Mouse (Mus musculus): Measurements from ENCODE around the gene Gins2. TPM values are rescaled to one million over a fixed set of nuclear protein-coding genes. Genes with fewer than 3 reads are reported as not detected.
A peak's percentile ranks its signal among the peaks of the same experiment; 100 is the strongest.

Gene Gins2
- polyA plus RNA-seq, 1 experiment = 5.4 TPM

DNA sequence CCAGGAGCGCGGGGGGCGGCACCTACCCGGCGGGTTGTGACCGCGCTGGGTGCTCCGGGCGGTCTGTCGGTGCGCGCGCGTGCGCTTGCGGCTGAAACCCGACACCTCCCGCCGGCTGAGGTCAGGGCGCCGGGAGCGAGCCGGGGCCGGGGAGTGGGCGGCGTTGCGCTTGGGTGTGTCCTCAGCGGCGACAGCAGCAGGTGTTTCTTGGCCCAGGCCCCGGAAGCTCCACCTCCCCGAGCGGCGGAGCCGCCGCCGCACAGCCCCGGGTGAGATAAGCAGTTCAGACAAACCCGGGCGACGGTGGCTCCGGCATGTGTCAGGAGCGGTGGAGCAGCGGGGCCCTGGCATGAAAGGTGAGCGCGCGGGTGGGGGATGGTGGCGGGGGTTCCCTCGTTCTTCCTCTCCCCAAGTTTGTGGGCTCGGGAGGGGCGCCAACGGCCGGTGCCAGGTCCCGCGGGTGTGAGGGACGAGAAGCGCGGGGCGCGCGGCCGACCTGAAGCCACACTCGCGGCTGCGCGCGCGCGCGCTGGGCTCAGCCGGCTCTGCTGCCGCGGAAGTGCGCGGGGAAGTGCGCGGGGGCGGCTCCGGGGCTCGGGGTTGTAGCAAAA lies 51.8 kb downstream of the Gins2 start:
- 0 out of 2 replicates have a peak overlapping the region, but pooled peaks have one; percentile 38 for H3K27ac ChIP-seq (replicated peaks; ENCODE audit: low read depth, low read length)
- peak overlapping the region; percentile 71 for H3K4me3 ChIP-seq (ENCODE audit: insufficient read depth, low read depth, low read length)
- H3K4me1 ChIP-seq (ENCODE audit: control insufficient read depth, insufficient read depth, insufficient read length, low read length) = peaks cover 22% of the 10 kb centered on the region

DNA sequence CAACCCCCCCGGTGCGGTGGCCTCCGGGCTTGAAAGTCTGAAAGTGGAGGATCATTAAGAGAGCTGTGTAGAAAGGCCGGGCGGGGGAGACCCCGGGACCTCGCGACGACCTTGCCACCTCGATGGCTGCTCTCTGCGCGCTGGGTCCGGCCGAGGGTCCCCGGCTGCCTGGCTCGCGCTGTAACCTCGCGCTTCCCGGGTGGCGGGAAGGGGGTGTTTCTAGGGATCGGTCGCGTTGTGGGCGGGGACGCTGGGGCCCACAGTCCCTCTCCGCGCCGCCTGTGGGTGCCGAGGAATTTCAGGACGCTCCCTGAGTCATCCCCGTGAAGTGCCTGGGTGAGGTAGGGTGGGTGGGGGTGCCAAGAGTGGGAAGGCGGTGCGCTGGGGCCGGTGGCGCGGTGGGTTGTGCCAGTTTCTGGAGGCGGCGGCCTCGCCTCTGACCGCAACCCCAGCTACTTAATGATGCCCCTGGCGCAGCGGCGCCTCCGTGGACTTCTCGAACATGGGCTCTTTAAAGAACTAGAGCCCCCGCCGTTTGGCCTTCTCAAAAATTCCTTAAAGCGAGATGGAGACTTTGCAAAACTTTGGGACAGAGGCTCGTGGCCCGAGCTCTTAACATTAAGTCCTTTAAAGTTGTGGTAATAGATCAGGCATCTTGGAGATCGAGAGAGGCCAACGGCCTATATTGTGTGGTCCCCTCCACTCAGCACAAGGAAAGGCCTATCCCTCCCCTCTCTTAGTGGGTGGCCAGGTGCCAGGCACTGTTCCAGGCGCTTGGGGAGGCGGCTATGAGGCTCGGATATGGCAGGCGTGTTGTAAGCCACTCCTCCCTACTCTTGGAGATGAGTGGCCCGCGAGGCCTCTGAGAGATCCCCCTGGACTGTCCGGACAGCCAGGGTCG lies 52.5 kb downstream of the Gins2 start:
- H3K4me1 ChIP-seq (ENCODE audit: control insufficient read depth, insufficient read depth, insufficient read length, low read length) = peaks cover 18% of the 10 kb centered on the region
- peak overlapping the region; percentile 38 for H3K27ac ChIP-seq (replicated peaks; ENCODE audit: low read depth, low read length)
- H3K4me3 ChIP-seq (ENCODE audit: insufficient read depth, low read depth, low read length) = peak overlapping the region; percentile 71

DNA sequence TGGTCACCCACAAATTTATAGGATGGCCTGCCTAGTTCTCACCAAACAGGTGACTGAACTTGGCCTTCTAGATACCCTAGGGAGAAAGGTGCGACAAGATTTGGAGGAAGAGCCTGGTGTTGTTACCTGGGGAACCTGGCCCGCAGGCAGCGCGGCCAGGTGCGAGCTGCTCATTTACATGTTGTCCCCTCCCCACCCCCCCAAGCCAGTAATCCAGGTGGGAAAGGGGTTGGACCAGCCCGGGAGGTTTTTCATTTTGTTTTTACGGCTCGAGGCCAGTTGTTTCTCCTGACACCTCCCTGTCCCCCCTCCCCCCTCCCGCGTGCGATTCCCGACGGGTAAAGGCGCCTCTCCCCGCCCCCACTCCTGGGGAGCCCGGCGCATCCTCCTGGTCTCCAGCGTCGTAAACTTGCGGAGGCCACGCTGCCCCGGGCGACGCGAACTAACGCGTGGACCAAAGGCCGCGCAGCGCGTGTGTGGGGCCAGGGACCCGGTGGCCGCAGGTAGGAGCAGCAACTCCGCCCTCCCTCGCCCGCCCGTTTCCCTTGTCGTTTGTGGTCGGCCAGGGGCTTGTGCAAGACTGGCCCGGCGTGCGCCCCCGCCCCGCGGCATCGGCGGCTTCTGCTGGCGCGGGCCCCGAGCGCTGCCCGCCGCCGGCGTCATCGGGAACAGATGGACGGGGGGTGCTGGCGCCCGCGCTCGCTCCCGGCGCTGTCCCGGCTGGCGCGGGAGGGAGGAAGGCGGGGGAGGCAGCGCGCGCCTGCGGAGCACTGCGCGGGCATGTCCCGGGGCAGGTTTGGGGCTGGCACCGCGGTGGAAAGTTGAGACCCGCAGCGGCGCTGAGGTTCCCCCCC lies 53.4 kb downstream of the Gins2 start:
- Histone ChIP-seq H3K27ac (replicated peaks; ENCODE audit: low read depth, low read length) (no peak overlapping the region; the same call in 1 of the 2 replicates), H3K4me1 (ENCODE audit: control insufficient read depth, insufficient read depth, insufficient read length, low read length) (peaks cover 17% of the 10 kb centered on the region), H3K4me3 (ENCODE audit: insufficient read depth, low read depth, low read length) (peak overlapping the region; percentile 71)

DNA sequence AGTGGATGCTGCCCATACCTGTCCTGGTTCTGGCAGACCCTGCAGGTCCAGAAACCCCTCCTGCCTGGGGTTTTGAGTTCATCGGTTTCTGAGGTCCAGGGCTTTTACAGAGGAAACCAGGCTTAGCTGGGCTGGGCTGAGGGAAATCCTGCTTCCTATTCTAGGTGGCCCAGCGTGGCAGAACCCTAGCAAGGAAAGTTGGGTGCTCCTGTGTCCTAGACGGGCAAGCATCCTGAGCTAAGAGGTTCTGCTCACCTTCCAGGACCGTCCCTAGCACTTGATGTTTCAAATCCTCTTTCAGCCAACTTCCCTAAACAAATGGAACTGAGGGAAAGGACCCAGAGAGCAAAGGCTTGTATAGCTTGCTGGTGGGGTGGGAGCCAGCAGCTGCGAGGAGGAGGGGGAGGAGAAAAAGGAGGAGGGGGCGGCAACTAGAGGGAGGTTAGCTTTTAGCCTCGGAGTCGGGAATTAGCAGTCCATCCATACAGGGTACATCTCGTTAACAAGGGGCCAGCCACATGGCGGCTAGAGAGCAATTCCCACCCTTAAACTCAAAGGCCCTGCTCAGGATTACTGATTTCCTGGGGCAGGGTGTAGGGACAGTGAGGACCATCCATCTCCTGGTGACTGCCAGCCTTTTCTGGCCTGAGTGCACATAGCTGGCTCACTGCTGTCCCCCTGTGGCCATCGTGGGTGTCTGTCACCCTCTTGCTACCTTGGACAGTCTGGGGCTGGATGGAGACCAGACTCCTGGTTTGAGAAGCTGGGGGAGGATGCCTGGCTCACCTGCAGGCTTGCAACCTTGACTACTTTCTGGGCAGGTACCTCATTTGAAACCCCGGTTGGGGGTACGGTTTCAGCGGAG lies 54.4 kb downstream of the Gins2 start:
- Histone ChIP-seq H3K27ac (replicated peaks; ENCODE audit: low read depth, low read length) (no peak overlapping the region), H3K4me1 (ENCODE audit: control insufficient read depth, insufficient read depth, insufficient read length, low read length) (peaks cover 12% of the 10 kb centered on the region; the same call in 1 of the 2 replicates), H3K4me3 (ENCODE audit: insufficient read depth, low read depth, low read length) (no peak overlapping the region)

DNA sequence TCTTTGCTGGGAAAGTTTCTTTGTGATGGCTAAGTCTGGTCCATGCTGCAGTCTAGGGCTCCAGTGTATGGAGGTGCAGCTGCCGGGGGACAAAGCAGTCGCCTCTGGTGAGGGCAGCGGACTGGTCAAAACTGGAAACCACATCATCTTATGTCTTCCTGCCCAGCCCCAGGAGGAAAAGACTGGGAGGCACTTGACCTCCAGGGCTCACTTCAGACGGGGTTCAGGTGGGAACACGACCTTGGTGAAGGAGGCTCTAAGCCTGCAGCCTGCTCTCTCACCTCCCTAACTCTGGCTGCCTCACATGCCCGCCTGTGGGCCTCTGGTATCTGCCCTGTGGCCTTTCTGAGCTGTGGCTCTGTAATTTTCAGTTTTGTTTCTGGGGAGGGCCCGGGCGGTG lies 55.0 kb downstream of the Gins2 start:
- Histone ChIP-seq H3K4me1 (ENCODE audit: control insufficient read depth, insufficient read depth, insufficient read length, low read length) (peaks cover 7% of the 10 kb centered on the region; the same call in 1 of the 2 replicates), H3K27ac (replicated peaks; ENCODE audit: low read depth, low read length) (no peak overlapping the region), H3K4me3 (ENCODE audit: insufficient read depth, low read depth, low read length) (no peak overlapping the region)

DNA sequence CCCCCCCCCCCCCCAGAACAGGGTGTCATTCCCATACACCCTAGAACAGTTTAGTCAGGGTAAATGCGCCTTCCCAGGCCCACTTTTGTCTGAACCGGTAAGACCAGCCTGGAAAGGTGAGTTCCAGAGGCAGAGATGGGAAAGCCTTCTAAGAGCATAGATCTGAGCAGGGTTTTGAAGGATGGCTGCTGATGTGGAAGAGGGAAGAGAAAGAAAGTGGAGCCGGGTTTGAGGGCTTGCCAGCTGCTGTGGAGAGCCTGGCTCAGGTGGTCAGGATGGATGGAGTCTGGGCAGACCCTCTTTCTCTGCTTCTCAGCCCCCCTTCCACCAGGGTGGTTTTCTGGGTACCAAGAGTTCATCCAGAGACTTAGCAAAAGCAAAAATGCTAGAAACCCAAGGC lies 55.7 kb downstream of the Gins2 start:
- H3K4me1 ChIP-seq (ENCODE audit: control insufficient read depth, insufficient read depth, insufficient read length, low read length) = peaks cover 1% of the 10 kb centered on the region; the same call in 1 of the 2 replicates
- no peak overlapping the region for H3K4me3 ChIP-seq (ENCODE audit: insufficient read depth, low read depth, low read length)
- no peak overlapping the region for H3K27ac ChIP-seq (replicated peaks; ENCODE audit: low read depth, low read length)

DNA sequence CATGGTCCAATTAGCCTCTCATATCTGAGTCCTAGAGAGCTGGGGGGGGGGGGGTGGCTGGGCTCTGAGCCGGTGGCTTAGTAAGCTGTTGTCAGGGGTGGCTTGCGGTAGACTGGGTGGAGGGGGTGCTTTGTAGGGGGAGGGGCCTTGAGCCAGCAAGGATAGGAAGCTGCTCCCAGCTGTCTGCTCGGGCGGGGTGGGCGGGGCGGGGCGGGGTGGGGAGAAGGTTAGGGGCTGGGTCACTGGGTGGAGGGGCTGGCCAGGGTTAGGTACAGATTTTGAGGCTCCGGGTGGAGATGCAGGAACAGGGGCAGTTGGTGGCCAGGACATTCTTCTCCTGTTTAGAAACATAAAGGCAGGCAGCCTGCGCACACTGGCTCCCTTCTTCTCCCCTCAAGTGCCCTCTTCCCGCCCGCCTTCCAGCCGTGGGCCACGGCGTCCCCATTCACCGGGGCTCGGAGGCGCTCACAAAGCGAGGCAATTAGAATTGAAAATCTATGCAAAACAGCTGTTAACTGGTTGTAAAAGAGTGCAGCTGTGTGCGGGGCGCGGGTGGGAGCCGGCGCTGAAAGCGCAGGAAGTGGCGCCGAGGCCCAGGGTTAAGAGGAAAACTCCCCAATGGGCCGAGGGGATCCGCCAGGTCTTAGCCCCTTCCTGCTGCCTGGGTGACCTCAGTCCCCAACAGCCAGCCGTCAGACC lies 56.4 kb downstream of the Gins2 start:
- Histone ChIP-seq H3K4me1 (ENCODE audit: control insufficient read depth, insufficient read depth, insufficient read length, low read length) (no peaks in the 10 kb centered on the region), H3K4me3 (ENCODE audit: insufficient read depth, low read depth, low read length) (no peak overlapping the region), H3K27ac (replicated peaks; ENCODE audit: low read depth, low read length) (no peak overlapping the region)

DNA sequence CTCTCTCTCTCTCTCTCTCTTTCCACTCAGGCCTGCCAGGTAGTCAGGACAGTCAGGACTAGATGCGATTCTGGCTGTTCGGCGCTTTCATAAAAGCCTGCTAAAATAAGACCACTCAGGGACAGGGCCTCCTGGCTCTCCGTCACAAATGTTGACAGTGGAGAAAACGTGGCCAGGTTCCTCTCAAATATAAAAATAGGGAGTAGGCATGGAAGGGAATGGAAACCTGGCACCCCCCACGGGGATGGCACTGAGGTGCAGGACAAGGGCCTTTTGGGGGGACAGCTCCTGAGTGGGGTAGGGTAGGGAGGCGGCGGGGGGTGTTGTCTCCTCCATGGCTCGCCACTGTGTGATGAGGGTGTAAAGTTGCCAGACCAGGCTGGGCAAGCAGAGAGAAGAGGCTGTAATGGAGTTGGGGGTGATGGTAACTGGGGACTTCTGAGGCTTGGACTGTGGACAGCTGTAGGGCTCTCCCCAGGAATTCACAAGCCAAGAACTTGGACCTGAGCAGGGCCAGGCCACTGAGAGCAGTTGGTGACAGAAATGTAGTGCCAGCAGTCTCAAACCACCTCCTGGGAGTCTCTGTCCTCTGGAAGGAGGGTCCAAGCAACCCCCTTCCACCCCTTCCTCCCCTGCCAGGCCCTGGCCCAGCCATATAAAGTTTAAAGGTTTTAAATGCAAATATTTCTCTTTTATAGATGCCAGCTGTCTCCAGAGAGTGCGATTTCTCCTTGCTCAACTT lies 57.2 kb downstream of the Gins2 start:
- no peak overlapping the region for H3K27ac ChIP-seq (replicated peaks; ENCODE audit: low read depth, low read length)
- no peak overlapping the region for H3K4me3 ChIP-seq (ENCODE audit: insufficient read depth, low read depth, low read length)
- no peaks in the 10 kb centered on the region for H3K4me1 ChIP-seq (ENCODE audit: control insufficient read depth, insufficient read depth, insufficient read length, low read length)

DNA sequence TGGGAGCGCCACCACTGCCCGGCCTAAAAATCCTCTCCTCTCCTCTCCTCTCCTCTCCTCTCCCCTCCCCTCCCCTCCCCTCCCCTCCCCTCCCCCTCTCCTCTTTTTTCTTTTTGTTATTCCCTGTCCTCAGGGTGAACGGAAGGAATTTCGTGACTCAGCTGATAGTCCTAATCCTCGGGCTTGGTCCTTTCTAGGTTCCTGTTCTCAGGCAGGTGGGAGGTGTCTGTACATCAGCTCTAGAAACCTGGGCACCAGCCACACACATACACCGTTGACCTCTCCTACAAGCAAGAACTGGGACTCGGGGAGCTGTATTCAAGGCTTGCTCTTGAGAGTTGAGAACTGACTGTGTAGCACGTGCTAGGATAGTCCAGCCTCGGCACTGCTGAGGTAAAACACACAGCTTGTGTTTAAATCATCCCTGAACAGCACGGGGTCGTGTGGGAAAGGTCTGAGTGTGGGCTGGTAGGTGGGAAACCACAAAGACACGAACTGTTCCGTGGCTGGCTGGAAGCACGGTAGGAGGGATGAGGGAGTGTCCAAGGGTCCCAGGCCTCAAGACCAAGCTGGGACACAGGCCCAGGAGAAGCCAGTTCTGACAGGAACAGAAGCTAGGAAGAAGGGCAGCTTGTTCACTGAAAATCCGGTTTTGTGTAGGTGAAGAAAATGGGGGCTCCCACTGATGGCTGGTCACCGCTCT lies 58.0 kb downstream of the Gins2 start:
- Histone ChIP-seq H3K4me3 (ENCODE audit: insufficient read depth, low read depth, low read length) (no peak overlapping the region), H3K4me1 (ENCODE audit: control insufficient read depth, insufficient read depth, insufficient read length, low read length) (peaks cover 3% of the 10 kb centered on the region), H3K27ac (replicated peaks; ENCODE audit: low read depth, low read length) (no peak overlapping the region)

DNA sequence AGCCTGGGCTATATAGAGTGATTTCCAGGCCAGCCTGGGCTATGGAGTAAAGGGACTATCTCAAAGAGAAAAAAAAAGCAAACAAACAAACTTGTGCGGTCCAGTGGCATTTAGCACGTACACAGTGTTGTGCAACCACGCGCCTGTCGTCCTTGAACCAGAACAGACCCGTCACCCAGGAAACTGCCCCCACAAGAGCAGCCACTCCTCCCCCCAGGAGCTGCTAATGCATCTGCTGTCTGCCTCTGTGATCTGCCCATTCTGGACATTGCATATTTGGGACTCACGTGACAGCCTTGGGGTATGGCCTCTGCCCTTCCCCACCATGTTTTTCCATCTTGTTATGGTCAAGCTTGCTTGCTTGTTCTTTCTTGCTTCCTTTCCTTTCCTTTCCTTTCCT lies 59.9 kb downstream of the Gins2 start:
- Histone ChIP-seq H3K4me1 (ENCODE audit: control insufficient read depth, insufficient read depth, insufficient read length, low read length) (peaks cover 11% of the 10 kb centered on the region), H3K27ac (replicated peaks; ENCODE audit: low read depth, low read length) (no peak overlapping the region), H3K4me3 (ENCODE audit: insufficient read depth, low read depth, low read length) (no peak overlapping the region)
